Mouse (Mus musculus) erythroid progenitor cell, adult 5-6 weeks (primary cell): ENCODE measurements around the gene Il10ra. TPM values are rescaled to one million over a fixed set of nuclear protein-coding genes. Genes with fewer than 3 reads are reported as not detected.

Source experiments
- ATAC-seq: replicated peaks from 2 replicates; pipeline ENCODE4 v1.8.0; 2016; ENCODE audit warnings: moderate number of reproducible peaks, mild to moderate bottlenecking, moderate TSS enrichment, inconsistent platforms; ENCODE audit not compliant: poor library complexity, low FRiP score, severe bottlenecking
- total RNA-seq, 2 experiments: library from RNA; stranded (forward) in 1 of 2; stranded (reverse) in 1 of 2; fragments of 150-400 nt in 1 of 2; fragments of 186-747, 209-891 nt in 1 of 2; gene quantifications; 2 replicates each; pipeline versions ENCODE4 v1.2.3 to v1.2.4; 2015 to 2017; ENCODE audit warnings: low replicate concordance in 2 of 2

Gene Il10ra
- total RNA-seq, 2 experiments from 2014 or later: 4.8 to 6.3 TPM

DNA sequence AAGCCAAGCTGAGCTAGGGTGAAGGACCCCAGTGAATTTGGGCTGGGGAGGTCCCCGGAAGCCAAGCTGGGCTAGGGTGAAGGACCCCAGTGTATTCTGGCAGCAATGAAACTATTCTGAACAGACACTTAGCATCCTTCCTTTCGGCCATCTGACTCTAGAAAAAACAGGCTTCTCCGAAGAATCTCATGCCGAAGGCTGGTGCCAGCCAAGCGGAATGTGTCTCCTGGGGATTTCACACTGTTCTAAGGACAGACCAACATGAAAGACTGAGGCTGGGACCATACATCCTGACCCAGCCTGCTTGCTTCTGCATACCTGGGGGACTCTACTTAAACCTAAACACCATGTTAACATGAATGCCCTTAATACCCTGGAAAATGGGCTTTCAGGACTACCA, 7.1 kb downstream of the Il10ra start:
- ATAC-seq: no peak

DNA sequence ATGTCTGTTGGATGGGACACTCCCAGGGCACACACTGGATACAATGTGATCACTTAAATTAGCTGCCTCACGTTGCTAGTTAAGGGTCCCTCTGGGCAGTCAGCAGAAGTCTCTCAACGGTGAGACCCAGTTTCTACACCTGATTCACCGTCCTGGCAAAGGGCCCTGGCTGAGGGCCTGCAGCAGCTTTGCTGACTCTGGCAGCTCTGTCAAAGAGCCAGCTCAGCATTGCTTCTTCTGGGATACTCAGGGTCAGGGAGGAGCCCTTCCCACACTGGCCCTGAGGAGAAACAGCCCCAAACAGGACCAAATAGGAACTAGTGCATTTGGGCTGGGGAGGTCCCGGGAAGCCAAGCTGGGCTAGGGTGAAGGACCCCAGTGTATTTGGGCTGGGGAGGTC, 7.5 kb downstream of the Il10ra start:
- ATAC-seq: no peak

DNA sequence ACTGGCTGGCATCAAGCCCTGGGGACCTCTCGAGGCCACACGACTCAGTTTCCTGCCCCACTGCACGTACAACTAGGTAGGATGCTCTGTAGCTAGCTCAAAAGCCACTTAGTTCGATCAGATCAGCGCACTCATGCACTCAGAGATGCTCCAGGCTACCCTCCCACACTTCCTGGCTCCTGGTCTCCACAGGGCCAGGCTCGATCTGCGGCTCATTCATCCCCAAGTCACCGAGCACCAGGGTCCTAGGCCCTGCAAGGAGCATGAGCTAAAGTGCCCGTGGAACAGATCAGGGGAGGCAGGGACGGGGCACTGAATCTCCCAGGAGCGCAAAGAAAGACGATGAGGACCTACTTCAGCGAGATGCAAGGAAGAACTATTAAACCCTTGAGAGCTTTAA, 9.9 kb downstream of the Il10ra start:
- ATAC-seq: no peak

DNA sequence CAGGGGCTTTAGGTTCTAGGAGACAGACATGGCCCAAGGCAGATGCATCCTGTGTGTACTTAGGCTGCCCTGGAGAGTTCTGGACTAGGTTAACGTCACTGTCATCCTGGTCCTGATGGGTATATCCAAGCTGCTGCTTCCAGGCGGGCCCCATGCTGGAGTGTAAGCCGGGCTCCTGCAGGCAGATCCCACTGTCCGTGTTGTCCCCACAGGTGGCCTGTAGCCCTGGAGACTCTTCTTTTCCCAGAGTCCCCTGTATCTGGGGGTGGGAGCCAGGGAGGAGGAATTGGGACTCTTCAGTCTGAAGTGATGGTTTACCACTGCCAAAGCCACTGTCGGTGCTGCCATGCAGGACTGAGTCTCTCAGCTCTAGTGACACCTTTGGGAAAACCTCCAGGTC, 13.0 kb downstream of the Il10ra start:
- ATAC-seq: no peak

DNA sequence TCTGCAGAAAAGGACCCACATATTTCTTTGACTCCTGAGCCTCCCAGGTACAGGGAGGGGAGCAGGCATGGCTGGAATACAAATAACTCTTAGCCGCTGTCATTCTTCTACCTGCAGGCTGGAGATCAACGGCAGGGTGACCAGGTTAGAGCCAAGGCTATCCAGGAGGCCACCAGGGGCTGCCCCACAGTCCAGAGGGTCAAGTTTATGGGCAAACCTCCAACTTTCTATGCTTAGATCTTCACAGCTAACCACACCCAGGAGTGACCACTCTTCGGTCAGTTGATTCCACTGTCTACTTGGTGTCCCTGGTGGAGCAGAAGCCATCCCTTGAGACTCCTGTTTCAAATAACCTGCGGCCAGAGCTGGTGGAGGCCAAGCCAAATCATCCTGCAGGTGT, 13.5 kb downstream of the Il10ra start:
- ATAC-seq: no peak

DNA sequence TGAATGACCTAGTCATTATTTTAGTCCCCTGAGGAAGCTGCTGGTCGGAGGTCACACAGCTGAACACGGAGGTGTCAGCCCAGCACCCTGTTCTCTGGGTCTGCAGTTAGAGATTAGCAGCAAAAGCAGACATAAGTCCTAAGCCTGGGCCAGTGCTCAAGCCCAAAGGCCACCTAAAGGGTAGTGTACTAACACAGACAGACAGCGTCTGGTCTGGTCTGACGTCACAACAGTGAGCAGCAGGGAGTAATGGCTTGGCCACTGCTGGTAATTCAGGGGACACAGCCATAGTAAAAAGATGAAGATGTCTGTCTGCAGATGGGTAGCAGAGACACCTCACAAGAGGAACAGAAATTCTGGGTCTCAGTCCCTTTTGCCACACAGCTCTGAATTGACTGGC, 14.3 kb downstream of the Il10ra start:
- ATAC-seq: no peak

GRCm38 (mm10) chr9:45254021-45254420, 14.9 kb downstream of the Il10ra start:
- no peak for ATAC-seq

DNA sequence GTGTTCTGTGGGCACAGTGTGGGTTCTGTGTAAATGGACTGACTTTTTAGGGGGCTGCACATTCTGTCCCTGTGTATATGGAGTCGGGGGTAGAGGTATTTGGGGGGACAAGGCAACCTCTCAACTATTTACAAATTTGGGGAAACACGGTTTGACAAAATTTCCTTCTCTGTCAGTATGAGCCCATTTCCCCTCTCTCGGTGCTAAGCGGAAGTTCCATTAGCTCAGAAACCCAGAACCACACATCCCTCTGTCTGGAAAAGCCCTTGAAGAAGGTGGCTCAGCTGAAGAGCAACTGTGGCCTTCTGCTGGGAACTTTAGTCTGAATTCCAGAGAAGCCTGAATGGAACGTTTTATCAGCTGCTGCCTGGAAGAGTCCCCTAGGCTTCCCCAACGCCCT, 16.6 kb downstream of the Il10ra start:
- ATAC-seq: no peak

DNA sequence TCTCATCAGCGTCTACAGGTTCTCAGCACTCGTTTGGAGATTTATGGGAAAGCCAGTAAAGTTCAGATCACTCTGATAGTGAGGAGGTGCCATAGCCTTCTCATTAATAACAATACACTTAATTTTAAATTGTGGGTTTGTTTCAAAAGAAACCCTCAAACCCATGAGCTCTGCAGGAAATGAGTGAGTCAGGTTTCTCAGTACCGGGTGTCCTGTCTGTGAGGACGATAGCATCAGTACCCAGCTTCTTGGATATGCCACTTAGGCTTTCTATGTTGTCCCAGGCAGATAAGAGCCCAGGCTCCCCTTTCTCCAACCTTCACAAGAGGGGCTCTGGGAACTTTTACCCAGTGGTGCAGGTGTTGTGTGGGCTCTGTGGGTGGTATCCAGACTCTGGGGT, 17.0 kb downstream of the Il10ra start:
- no peak for ATAC-seq

DNA sequence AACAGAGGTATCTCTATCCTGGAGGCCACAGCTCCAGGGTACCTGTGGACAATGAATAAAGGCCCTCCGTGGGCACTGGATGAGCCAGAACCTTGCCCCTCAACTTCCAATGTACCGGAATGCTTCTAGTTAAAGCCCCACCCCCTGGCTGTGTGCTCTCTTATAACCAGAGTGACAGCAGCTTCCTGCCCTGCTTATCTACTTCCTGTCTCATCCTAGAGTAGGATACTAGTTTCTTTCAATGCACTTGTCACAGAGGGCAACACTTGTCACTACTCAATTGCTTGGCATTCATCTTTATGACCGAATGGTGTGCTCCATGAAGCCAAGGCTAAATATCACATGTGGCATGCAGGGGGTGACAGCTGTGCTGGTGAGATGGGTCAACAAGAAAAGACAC, 17.7 kb downstream of the Il10ra start:
- ATAC-seq: no peak

- no peak for ATAC-seq
These were observed 18.6 kb downstream of the Il10ra start for GRCm38 (mm10) chr9:45250306-45250705.

GRCm38 (mm10) chr9:45247536-45247935, 21.4 kb downstream of the Il10ra start:
- no peak for ATAC-seq

DNA sequence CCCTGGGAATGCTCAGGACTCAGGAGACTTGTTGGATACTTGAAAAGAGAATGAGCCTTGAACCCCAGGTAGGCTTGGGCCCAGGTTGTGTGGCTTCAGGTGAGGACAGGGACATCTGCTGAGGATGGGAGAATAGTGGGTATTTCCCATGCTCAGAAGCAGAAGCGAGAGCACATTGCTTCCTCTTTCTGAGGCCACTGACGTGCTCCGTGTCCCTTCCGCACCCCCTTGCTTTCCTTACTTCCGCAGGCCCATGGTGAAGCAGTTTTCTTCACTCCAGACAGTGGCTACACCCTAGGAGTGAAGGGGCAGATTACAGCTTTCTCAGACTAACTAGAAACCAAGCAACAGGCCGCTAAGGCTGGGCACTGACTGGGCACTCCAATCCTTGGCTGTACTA, 22.9 kb downstream of the Il10ra start:
- ATAC-seq: no peak

DNA sequence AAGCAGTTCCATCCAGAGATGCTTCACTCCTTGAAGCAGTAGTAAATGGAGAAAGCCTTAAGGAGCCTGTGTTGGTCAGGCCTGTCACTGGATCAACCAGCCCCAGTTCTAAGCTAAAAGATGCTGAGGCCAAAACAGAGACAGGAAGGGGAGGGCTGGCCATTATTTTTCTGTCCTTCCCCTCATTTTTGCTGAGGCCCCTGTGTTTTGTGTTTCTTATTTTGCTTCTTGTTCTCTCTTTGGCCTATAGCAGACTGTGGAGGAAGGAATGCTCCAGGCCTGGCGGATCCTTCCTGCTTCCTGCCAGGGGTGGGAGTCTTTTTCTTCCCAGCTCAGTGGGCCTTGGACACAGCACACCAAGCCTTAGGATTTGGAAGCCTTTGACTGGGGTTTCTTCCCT, 23.5 kb downstream of the Il10ra start:
- ATAC-seq: no peak

- ATAC-seq: no peak
These were observed 27.6 kb downstream of the Il10ra start for GRCm38 (mm10) chr9:45241397-45241796.

- ATAC-seq: no peak
These were observed 32.2 kb downstream of the Il10ra start for GRCm38 (mm10) chr9:45236744-45237143.

DNA sequence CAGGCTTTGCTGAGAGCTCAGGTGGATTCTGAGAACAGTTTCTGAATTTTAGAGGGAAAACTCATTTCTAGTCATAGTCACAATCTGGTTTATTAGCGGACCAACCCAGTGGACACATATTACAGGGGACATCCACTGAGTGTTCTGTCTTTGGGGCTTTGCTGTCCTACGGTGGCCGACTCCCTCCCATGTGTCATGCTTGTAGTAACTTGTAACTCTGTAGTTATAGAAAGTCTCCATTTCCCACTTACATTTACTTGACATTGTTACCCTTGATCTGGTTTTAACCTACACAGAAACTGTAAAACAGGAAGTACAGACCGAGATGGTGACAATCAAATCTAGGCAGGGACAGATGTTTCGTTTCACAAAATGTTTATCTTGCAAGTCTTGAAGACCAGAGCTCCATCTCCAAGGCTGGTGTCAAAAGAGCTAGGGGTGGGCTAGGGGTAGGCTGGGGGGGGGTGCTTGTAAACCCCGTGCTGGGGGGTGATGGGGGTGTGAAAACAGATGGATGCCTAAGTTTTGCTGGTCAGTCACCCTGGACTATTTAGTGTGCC, 33.2 kb downstream of the Il10ra start:
- ATAC-seq: no peak

GRCm38 (mm10) chr9:45229359-45229758, 39.6 kb downstream of the Il10ra start:
- ATAC-seq: no peak

DNA sequence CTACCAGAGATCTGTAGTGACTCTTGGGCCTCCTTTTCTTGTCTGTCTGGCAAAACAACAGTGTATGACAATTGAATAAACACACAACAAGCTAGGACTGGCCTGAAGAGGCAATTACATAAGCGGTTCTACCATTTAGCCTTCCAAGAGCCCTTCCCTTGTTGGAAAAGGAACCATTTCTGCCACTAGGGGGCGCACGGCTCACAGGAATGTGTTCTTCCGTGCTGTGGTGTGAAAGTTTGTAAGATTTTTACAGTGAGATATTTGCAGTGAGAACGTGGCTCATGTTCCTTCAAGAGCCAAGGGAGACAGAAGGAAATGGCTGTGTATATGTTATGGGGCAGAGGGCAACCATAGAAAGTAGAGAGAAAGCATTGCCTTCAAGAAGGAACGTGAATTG, 47.4 kb downstream of the Il10ra start:
- peak; percentile 52; the same call in 1 of the 2 replicates for ATAC-seq

DNA sequence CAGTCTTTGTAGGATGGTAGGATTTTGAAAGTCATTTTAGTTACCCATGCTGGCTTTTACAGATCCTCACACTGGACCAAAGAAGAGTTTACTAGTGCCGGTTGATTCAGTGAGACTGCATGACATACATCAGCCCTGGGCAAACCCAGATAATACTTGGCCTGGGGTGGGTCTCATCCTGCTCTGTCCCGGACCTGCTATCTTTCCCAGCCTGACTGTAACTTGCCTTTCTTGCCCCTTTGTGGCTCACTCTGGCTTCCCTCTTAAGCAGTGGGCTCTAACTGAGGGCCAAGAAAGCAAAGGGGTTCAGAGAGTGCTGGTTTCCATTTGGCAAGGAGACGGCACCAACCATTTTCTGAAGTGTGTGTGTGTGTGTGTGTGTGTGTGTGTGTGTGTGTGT, 49.3 kb downstream of the Il10ra start:
- no peak for ATAC-seq

DNA sequence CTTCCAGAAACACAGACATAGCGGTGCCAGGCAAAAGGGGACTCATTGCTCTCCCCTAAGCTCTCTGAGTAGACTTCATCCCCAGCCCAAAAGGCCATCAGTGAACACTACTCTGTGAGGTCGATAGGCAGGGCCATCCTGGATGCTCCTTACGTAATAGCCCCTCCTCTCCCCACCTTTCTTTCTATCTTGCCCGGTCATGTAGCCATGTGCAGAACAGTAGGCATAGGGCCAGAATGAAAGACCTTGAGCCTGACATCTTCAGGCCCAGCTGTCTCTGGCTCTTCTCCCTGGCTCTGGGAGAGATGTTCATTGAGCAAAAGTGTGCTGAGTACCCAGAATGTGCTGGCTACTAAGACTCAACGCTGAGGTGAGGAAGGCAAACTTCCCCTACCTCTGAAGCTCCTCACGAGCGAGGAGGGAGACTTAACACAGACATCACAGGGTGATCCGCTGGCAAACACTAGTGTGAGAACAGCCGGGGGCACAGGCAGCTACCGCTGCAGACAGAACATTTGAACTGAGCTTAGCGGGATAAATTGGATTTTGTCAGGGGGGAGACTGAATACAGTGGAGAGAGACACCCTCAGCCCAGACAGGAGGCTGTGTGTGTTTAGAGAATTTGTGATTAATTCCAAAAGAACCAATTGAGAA, 53.3 kb downstream of the Il10ra start:
- no peak for ATAC-seq

- no peak for ATAC-seq
These were observed 56.9 kb downstream of the Il10ra start for GRCm38 (mm10) chr9:45212001-45212400.
